Mouse (Mus musculus) liver, postnatal 0 days (tissue): ENCODE data around the gene Olfr1432.

ENCODE experiments used
- CTCF ChIP-seq: sonication (generic); IDR thresholded peaks from 2 replicates; pipeline ENCODE4 v1.5.1; 2016; ENCODE audit warnings: antibody characterized with exemption, low read depth
- EP300 ChIP-seq: IDR thresholded peaks from 2 replicates; pipeline ENCODE4 v1.6.1; 2016; ENCODE audit warnings: antibody characterized with exemption, low read depth, mild to moderate bottlenecking

- TF ChIP-seq CTCF: no peak
- no peak for TF ChIP-seq EP300
These were observed 47.2 kb upstream of the Olfr1432 start, which contains the start of gene Olfr1434 for GRCm38 (mm10) chr19:12279554-12279953.
